Mouse (Mus musculus) CH12.LX (cell line): Measurements from ENCODE around the gene Parvg.
A peak's percentile ranks its signal among the peaks of the same experiment; 100 is the strongest.

ENCODE experiments used
- KAT2A ChIP-seq: IDR thresholded peaks from 2 replicates; pipeline ENCODE4 v1.6.1; 2012; ENCODE audit warnings: low read length, improper control_type of control experiment, inconsistent platforms; ENCODE audit not compliant: insufficient replicate concordance
- POLR2A ChIP-seq: IDR thresholded peaks from 2 replicates; pipeline ENCODE4 v1.6.1; 2011; ENCODE audit warnings: low read depth, mild to moderate bottlenecking, improper control_type of control experiment, low read length
- UBTF ChIP-seq: IDR thresholded peaks from 2 replicates; pipeline ENCODE4 v1.6.1; 2012; ENCODE audit warnings: low read depth, mild to moderate bottlenecking, inconsistent platforms, low read length, improper control_type of control experiment, moderate library complexity

- no peak for TF ChIP-seq KAT2A
- TF ChIP-seq POLR2A, result peak; percentile 48
- TF ChIP-seq UBTF, result no peak
These were observed 1.9 kb downstream of the Parvg start for GRCm38 (mm10) chr15:84325736-84326135.
